Mouse (Mus musculus) adrenal gland, postnatal 25 days (tissue): ENCODE data around the gene 2610507B11Rik. TPM values are rescaled to one million over a fixed set of nuclear protein-coding genes. Genes with fewer than 3 reads are reported as not detected.
"Not testable (repeated sequence)": the region's sequence is repeated elsewhere in the genome, so short reads cannot be mapped to it uniquely, and the experiment has no call there.

Experiments used
- DNase-seq: peaks from one replicate; pipeline ENCODE4 v3.0.0; 2021; ENCODE audit warnings: mixed read lengths
- long read RNA-seq: library from polyadenylated mRNA; stranded (forward); transcript quantifications from one replicate; pipeline ENCODE4 v2.0.0, GENCODE M21; 2021
- total RNA-seq: library from RNA; stranded (reverse); gene quantifications from 2 replicates; pipeline ENCODE4 v1.2.3, GENCODE M21; 2021

Gene 2610507B11Rik
- 163 and 168 TPM in 2 replicates for total RNA-seq
- long read RNA-seq, full-length matches to known transcripts = 3 of 65 reads
- long read RNA-seq, partial matches to known transcripts = 58 of 65 reads
- long read RNA-seq, other reads (novel, unspliced or antisense) = 4 of 65 reads

GRCm38 (mm10) chr11:78261380-78262352, at the start of gene 2610507B11Rik:
2610507B11Rik (plus strand) TSS chr11:78261752.
- DNase-seq = peak; percentile 95

- DNase-seq = no peak
Measured at GRCm38 (mm10) chr11:78213086-78213817, 48.3 kb upstream of the 2610507B11Rik start.

GRCm38 (mm10) chr11:78215709-78216317, 45.7 kb upstream of the 2610507B11Rik start:
- DNase-seq = no peak

GRCm38 (mm10) chr11:78223586-78223985, 38.0 kb upstream of the 2610507B11Rik start:
- DNase-seq = no peak

- DNase-seq = no peak
Measured at GRCm38 (mm10) chr11:78231518-78231917, 30.0 kb upstream of the 2610507B11Rik start.

- no peak for DNase-seq
Measured at GRCm38 (mm10) chr11:78240193-78240857, 21.2 kb upstream of the 2610507B11Rik start.

GRCm38 (mm10) chr11:78245261-78245626, 16.3 kb upstream of the 2610507B11Rik start:
- DNase-seq = no peak

GRCm38 (mm10) chr11:78245627-78246317, 15.8 kb upstream of the 2610507B11Rik start, which contains the start of the genes Sdf2 and Supt6:
Sdf2 (plus strand) TSS chr11:78245746.
Supt6 (minus strand) TSS chr11:78245987.
- DNase-seq = peak; percentile 87

GRCm38 (mm10) chr11:78246318-78247011, 15.1 kb upstream of the 2610507B11Rik start:
- no peak for DNase-seq

GRCm38 (mm10) chr11:78247012-78247348, 14.6 kb upstream of the 2610507B11Rik start:
- DNase-seq = no peak

- no peak for DNase-seq
Measured at GRCm38 (mm10) chr11:78247727-78248140, 13.8 kb upstream of the 2610507B11Rik start.

- no peak for DNase-seq
Measured at GRCm38 (mm10) chr11:78256618-78257017, 4.9 kb upstream of the 2610507B11Rik start.

- DNase-seq = no peak
Measured at GRCm38 (mm10) chr11:78260489-78261258, 878 bp upstream of the 2610507B11Rik start.

GRCm38 (mm10) chr11:78262550-78262949, 998 bp downstream of the 2610507B11Rik start:
- peak; percentile 38 for DNase-seq

GRCm38 (mm10) chr11:78265571-78265970, 4.0 kb downstream of the 2610507B11Rik start:
- no peak for DNase-seq

GRCm38 (mm10) chr11:78271986-78272385, 10.4 kb downstream of the 2610507B11Rik start:
- DNase-seq = no peak

- no peak for DNase-seq
Measured at GRCm38 (mm10) chr11:78275596-78275995, 14.0 kb downstream of the 2610507B11Rik start.

GRCm38 (mm10) chr11:78276169-78276568, 14.6 kb downstream of the 2610507B11Rik start:
- DNase-seq = not testable (repeated sequence)

GRCm38 (mm10) chr11:78278853-78279252, 17.3 kb downstream of the 2610507B11Rik start:
- DNase-seq = no peak

- DNase-seq = no peak
Measured at GRCm38 (mm10) chr11:78279586-78279985, 18.0 kb downstream of the 2610507B11Rik start.
